Mouse (Mus musculus) forebrain, embryonic 14.5 days (tissue): ENCODE measurements around the gene Spon1. TPM values are rescaled to one million over a fixed set of nuclear protein-coding genes. Genes with fewer than 3 reads are reported as not detected.
A peak's percentile ranks its signal among the peaks of the same experiment; 100 is the strongest.

Experiments
- ATAC-seq: fragments of 200-750 bp; cut with Nextera tagmentation; 2 replicates; pipeline ENCODE4 v1.8.0; 2017; ENCODE audit warnings: mild to moderate bottlenecking, moderate library complexity
- DNase-seq: peaks from one replicate; pipeline ENCODE4 v3.0.0-alpha.2; 2015; ENCODE audit warnings: low spot score
- H3K27ac ChIP-seq: fragments of 300-500 bp; sonication (generic); 2 replicates; pipeline ENCODE4 v1.5.1; 2014; ENCODE audit warnings: low read depth, mild to moderate bottlenecking, control low read depth, low read length, moderate library complexity
- H3K27me3 ChIP-seq: fragments of 300-500 bp; sonication (generic); replicated peaks from 2 replicates; pipeline ENCODE4 v1.6.1; 2014; ENCODE audit warnings: low read length, control low read depth, mixed read lengths; ENCODE audit not compliant: control insufficient read depth, insufficient read depth
- H3K36me3 ChIP-seq: fragments of 300-500 bp; sonication (generic); 2 replicates; pipeline ENCODE4 v1.6.1; 2014; ENCODE audit warnings: low read length, control low read depth; ENCODE audit not compliant: control insufficient read depth, insufficient read depth
- H3K4me1 ChIP-seq: fragments of 300-500 bp; sonication (generic); 2 replicates; pipeline ENCODE4 v1.6.1; 2014; ENCODE audit warnings: antibody characterized with exemption, low read length, control low read depth; ENCODE audit not compliant: control insufficient read depth, insufficient read depth
- H3K4me2 ChIP-seq: fragments of 300-500 bp; sonication (generic); 2 replicates; pipeline ENCODE4 v1.6.1; 2014; ENCODE audit warnings: mild to moderate bottlenecking, control low read depth, low read length
- H3K4me3 ChIP-seq: fragments of 300-500 bp; sonication (generic); 2 replicates; pipeline ENCODE4 v1.5.1; 2014; ENCODE audit warnings: low read depth, low read length, control low read depth
- H3K9ac ChIP-seq: fragments of 300-500 bp; sonication (generic); 2 replicates; pipeline ENCODE4 v1.6.1; 2014; ENCODE audit warnings: mild to moderate bottlenecking, low read length, control low read depth, moderate library complexity
- H3K9me3 ChIP-seq: fragments of 300-500 bp; sonication (generic); replicated peaks from 2 replicates; pipeline ENCODE4 v1.6.1; 2016; ENCODE audit warnings: low read length, control low read depth, mixed read lengths; ENCODE audit not compliant: control insufficient read depth
- whole genome bisulfite sequencing: fragments of 180-500 bp; shearing (Covaris S2); extraction: QIAGEN DNeasy Blood & Tissue Kit; methylation state at CpG from one replicate; pipeline ENCODE4 v1.1.7; 2014; 5-methylcytosine and 5-hydroxymethylcytosine counted together
- polyA plus RNA-seq: library from polyadenylated mRNA; unstranded; fragments of >200 nt; fragmentation: Nextera tagmentation; extraction: Ambion mirVana; gene quantifications from 2 replicates; pipeline ENCODE4 v1.2.1, GENCODE M21; 2014

Spon1 gene
- polyA plus RNA-seq, 1 experiment from 2014 or later, result 10.4 TPM

DNA sequence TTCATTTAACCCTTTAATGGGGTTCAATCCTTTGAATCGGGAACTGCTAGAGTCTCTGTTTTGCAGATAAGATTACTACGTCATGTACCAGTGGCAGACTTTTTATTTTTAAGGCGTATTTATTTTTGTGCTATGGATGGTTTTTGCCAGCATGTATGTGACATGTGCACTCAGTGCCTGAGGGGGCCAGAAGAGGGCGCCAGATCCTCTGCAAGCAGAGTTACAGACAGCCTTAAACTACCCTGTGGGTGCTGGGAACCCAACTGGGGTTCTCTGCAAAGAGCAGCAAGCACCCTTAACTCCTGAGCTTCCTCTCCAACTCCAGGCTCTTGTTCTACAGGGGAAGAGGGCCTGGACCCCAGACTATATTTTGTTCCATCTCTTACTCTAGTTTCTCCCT lies 23.2 kb upstream of the Spon1 start:
- Histone ChIP-seq H3K36me3 (no peaks in the 10 kb centered on the region), H3K4me1 (no peaks in the 10 kb centered on the region), H3K9me3 (no peaks in the 10 kb centered on the region), H3K9ac (no peak overlapping the region), H3K27ac (no peak overlapping the region), H3K4me3 (no peak overlapping the region), H3K4me2 (no peak overlapping the region), H3K27me3 (no peaks in the 10 kb centered on the region)
- DNase-seq (no peak), ATAC-seq (no peak)
- WGBS, result 89% methylated on average over 4 of the region's 4 CpGs

DNA sequence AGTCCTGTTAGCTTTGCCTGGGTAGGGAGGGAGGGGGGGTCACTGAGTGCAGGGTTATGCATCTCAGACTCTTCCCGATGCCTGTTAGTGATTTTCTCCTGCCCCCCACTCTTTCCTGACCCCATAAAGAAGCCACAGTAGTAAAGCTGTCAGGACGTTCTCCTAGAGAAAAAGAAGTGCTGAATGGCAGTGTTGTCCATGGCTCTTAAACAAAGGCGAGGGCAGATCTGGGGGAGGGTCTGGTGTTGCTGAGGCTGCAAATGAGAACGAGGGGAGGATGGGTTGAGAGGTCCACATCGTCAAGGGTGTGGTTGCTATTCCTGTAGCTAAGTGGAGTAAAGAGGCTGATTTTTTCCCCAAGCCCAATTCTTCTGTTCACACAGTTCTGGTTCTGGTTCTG lies 21.8 kb upstream of the Spon1 start:
- Histone ChIP-seq H3K4me1 (no peaks in the 10 kb centered on the region), H3K4me3 (no peak overlapping the region), H3K27me3 (no peaks in the 10 kb centered on the region), H3K9me3 (no peaks in the 10 kb centered on the region), H3K27ac (no peak overlapping the region), H3K9ac (no peak overlapping the region), H3K4me2 (no peak overlapping the region), H3K36me3 (no peaks in the 10 kb centered on the region)
- DNase-seq (no peak), ATAC-seq (no peak)
- WGBS, result 9% methylated on average over 5 of the region's 5 CpGs

DNA sequence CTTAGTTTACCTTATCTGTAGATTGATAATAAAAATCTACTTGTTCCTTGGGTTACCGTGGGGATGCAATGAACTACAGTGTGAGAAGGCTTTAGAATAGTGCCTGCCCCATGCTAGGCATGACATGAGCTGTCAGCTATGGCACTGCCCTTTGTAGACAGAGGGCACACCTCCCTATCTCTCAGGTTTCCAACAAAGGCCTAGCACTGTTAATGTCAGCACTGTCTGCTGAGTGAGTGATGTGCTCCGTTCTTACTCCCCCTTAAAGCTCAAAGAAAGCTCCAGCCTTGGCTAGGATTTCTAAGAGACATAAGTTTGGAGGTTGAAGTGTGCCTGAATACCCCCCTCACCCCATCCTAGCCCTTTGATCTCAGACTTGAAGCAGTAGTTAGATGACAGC lies 9.2 kb upstream of the Spon1 start:
- Histone ChIP-seq H3K27me3 (0 out of 2 replicates have a peak, but pooled peaks cover 2% of the 10 kb centered on the region), H3K27ac (no peak overlapping the region), H3K36me3 (no peaks in the 10 kb centered on the region), H3K4me2 (no peak overlapping the region), H3K4me1 (no peaks in the 10 kb centered on the region), H3K4me3 (no peak overlapping the region), H3K9ac (no peak overlapping the region), H3K9me3 (no peaks in the 10 kb centered on the region)
- ATAC-seq (no peak), DNase-seq (no peak)
- 88% methylated on average over 2 of the region's 2 CpGs for whole genome bisulfite sequencing

DNA sequence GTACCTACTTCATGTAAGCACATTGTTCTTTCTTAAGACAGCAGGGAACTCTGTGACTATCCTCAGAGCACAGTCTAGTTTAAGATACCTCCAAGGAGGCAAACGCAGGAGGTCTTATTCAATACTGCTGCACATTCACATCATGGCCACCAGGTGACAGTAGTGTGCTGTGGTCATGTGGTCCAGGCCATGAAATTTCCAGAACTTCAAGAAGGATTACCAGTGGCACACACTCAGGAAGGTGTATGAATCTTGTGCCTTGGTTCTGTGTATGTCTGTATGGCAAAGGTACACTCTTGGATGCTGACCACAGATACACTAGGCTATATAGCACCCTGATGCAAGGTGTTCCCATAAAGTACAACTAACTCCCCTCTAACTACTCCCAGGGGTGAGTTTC lies 6.6 kb upstream of the Spon1 start:
- ATAC-seq, result peak; percentile 42; the same call in 1 of the 2 replicates
- no peaks in the 10 kb centered on the region for H3K4me1 ChIP-seq
- no peak overlapping the region for H3K27ac ChIP-seq
- H3K4me3 ChIP-seq, result no peak overlapping the region
- H3K9ac ChIP-seq, result no peak overlapping the region
- WGBS, result 0% methylated on average over 1 of the region's 1 CpGs
- peak; percentile 87 for DNase-seq
- no peak overlapping the region for H3K4me2 ChIP-seq
- no peaks in the 10 kb centered on the region for H3K36me3 ChIP-seq
- H3K9me3 ChIP-seq, result peaks cover 5% of the 10 kb centered on the region; the same call in 1 of the 2 replicates
- 0 out of 2 replicates have a peak, but pooled peaks cover 2% of the 10 kb centered on the region for H3K27me3 ChIP-seq

DNA sequence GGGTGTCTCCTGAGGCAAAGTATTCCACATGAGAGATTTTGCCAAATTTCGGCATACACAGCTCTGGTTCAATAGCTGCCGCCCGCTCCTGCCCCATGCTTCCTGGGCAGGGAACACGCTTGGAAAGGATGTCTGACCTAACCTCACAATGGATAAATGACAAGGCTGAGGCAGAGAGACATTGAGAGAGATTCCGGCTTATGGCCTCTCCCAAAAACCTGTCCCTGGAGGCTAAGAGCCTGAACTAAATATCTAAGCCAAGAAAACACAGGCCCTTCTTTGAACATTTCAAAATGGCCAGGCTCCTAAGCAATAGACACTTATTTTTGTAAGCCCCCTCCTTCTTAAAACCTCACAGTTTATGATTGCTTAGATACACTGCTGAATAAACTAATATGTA lies 665 bp upstream of the Spon1 start:
- no peak overlapping the region for H3K9ac ChIP-seq
- H3K27me3 ChIP-seq, result peaks cover 25% of the 10 kb centered on the region
- no peak for ATAC-seq
- no peak for DNase-seq
- 78% methylated on average over 5 of the region's 5 CpGs for WGBS
- peaks cover 13% of the 10 kb centered on the region; the same call in 1 of the 2 replicates for H3K4me1 ChIP-seq
- peaks cover 5% of the 10 kb centered on the region; the same call in 1 of the 2 replicates for H3K9me3 ChIP-seq
- H3K36me3 ChIP-seq, result no peaks in the 10 kb centered on the region
- H3K4me2 ChIP-seq, result peak overlapping the region; percentile 99; the same call in 1 of the 2 replicates
- no peak overlapping the region for H3K27ac ChIP-seq
- no peak overlapping the region for H3K4me3 ChIP-seq

DNA sequence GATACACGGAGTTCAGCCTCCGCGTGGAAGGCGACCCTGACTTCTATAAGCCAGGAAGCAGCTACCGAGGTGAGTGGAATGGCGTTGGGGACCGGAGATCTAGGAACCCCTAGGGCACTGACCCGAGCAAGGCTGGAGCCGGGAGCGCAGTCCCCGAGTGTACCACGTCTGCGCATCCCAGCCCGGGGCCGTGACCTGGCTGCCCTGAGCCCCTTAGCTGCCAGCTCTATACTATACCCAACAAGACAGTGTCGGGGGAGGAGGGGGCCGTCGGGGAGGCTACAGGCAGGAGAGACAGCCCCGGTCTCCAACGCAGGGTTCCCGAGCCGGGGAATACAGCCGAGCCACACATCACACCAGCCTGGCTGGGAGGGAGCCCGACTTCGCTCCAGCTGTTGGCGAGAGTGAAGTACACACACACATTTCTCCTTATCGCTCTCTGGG lies 722 bp downstream of the Spon1 start:
- H3K27ac ChIP-seq, result no peak overlapping the region
- peaks cover 13% of the 10 kb centered on the region; the same call in 1 of the 2 replicates for H3K4me1 ChIP-seq
- H3K9ac ChIP-seq, result peak overlapping the region; percentile 62
- H3K27me3 ChIP-seq, result peaks cover 24% of the 10 kb centered on the region
- 1% methylated on average over 27 of the region's 27 CpGs for WGBS
- no peaks in the 10 kb centered on the region for H3K36me3 ChIP-seq
- DNase-seq (peak; percentile 29), ATAC-seq (peak; percentile 28)
- peaks cover 5% of the 10 kb centered on the region; the same call in 1 of the 2 replicates for H3K9me3 ChIP-seq
- H3K4me2 ChIP-seq, result peak overlapping the region; percentile 99
- peak overlapping the region; percentile 44 for H3K4me3 ChIP-seq

DNA sequence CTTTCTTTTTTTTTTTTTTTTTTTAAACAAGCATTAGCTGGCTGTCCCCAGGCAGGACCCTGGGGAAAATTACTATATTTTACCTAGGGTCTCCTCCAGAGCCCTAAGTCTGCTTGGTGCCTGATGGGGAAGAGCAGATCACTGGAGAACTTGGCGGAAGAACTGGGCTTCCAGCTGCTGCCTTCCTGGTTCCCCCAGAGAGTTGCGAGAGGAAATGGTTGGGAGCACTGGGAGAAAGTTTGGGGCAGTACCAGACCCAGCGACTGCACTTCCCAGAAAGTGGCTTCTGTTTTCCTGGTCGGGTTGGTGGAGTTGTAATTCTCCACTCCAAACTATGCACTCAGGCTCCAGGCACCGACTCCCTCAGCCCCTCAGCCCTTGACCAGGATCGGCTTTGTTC lies 1.7 kb downstream of the Spon1 start:
- DNase-seq, result no peak
- Histone ChIP-seq H3K27me3 (peaks cover 24% of the 10 kb centered on the region), H3K36me3 (no peaks in the 10 kb centered on the region), H3K9me3 (peaks cover 5% of the 10 kb centered on the region; the same call in 1 of the 2 replicates), H3K4me2 (peak overlapping the region; percentile 99; the same call in 1 of the 2 replicates), H3K27ac (no peak overlapping the region), H3K9ac (no peak overlapping the region), H3K4me1 (peaks cover 13% of the 10 kb centered on the region; the same call in 1 of the 2 replicates), H3K4me3 (no peak overlapping the region)
- no peak for ATAC-seq
- WGBS, result 11% methylated on average over 6 of the region's 6 CpGs

DNA sequence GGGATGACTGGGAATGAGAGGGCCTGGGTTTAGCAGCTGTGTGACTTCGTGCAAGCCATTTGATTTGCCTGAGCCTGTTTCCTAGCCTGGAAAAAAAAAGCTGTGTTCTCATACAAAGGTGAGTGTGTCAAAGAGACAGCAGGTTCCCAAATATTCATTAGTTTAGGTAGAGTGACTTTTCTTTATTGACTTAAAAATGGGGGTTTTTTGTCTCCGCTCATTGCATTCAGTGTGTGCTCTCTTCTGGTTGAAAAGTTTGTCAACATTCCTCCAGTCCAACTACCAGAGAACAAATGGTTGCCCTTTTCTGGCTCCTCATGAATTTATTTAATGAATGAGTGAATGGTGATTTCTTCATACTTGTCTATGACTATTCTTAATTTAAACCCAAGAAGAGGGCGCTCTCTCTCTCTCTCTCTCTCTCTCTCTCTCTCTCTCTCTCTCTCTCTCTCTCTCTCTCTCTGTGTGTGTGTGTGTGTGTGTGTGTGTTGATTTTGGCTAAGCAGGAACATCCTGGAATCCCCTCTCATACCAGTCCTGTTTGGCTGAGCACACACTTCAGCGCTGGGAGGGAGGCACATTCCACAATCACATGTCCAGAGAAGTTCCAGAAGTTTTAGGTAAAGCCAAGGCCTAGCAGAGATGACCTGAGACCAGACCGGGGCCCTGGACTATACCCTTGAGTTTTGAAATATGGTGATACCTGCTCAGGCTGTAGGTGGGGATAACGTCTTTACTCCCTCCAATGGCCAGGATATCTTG lies 2.6 kb downstream of the Spon1 start:
- WGBS, result 43% methylated on average over 6 of the region's 6 CpGs

DNA sequence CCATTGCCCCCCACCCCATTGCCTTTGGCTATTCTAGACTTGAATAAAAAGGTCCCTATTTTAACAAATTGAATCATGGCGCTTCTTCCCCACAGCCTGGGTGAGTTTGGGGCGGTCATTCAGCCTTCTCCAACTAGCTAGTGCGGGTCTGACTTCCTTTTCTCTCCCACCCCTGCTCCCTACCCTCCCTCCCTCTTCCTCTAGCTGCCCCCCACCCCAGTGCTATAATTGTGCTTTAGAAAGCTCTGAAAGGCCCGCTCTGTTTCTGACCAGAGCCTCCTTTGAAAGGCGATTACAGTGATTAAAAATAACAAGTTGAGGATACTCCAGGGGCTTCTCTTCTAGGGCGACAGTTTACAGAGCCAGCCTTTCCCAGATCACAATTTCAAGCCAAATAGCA lies 3.5 kb downstream of the Spon1 start:
- H3K27me3 ChIP-seq, result peaks cover 24% of the 10 kb centered on the region
- ATAC-seq, result no peak
- DNase-seq, result peak; percentile 65

More for the DNA sequence above, 2.6 kb downstream of the Spon1 start:
- DNase-seq (no peak), ATAC-seq (no peak)
- no peaks in the 10 kb centered on the region; the same call in 1 of the 2 replicates for H3K9me3 ChIP-seq
- peak overlapping the region; percentile 99; the same call in 1 of the 2 replicates for H3K4me2 ChIP-seq
- peaks cover 13% of the 10 kb centered on the region; the same call in 1 of the 2 replicates for H3K4me1 ChIP-seq
- H3K4me3 ChIP-seq, result no peak overlapping the region
- H3K27ac ChIP-seq, result no peak overlapping the region
- no peak overlapping the region for H3K9ac ChIP-seq
- peaks cover 24% of the 10 kb centered on the region for H3K27me3 ChIP-seq
- H3K36me3 ChIP-seq, result no peaks in the 10 kb centered on the region

More for the DNA sequence above, 3.5 kb downstream of the Spon1 start:
- Histone ChIP-seq H3K36me3 (no peaks in the 10 kb centered on the region), H3K9ac (no peak overlapping the region), H3K9me3 (no peaks in the 10 kb centered on the region; the same call in 1 of the 2 replicates), H3K4me1 (peaks cover 13% of the 10 kb centered on the region; the same call in 1 of the 2 replicates), H3K4me2 (0 out of 2 replicates have a peak overlapping the region, but pooled peaks have one; percentile 1), H3K4me3 (no peak overlapping the region), H3K27ac (no peak overlapping the region)
- 1% methylated on average over 6 of the region's 6 CpGs for WGBS
